Mouse (Mus musculus): ENCODE measurements around the gene Lin54. TPM values are rescaled to one million over a fixed set of nuclear protein-coding genes. Genes with fewer than 3 reads are reported as not detected.
A peak's percentile ranks its signal among the peaks of the same experiment; 100 is the strongest.

Lin54 gene
- 10 to 100 TPM; 18.0 to 19.5 TPM for total RNA-seq (2021)
- long read RNA-seq, full-length matches to known transcripts: 17 of 20 reads
- long read RNA-seq, partial matches to known transcripts: 0 of 20 reads
- long read RNA-seq, other reads (novel, unspliced or antisense): 3 of 20 reads

DNA sequence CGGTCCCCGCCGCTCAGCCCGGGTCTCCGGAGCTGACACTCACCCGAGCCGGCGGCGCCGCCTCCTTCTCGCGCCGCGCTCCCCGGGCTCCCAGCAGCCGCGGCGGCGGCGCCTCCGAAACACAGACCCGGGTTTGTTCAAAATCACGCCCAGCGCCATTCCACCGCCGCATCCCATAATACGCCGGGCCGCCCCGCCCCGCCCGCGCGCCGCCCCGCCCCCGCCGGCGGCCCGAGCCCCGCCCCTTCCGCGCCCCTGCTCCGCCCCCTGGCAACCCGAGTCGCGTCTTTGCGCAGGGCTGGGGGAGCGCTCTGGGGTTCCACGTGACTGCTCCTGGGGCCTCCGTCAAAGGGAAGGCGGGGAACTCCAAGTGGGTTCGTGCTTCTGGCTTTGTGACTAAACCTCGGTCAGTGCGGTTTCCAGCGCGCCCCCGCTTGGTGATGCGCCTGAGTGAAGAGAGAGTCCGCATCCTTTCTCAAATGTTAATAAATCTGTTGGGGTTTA, at the start of gene Lin54:
Gene Lin54 (minus strand): TSS at position 182 of the 504 bp plus-strand sequence.
- peak; percentile 79 to 93 for DNase-seq (ENCODE audit: low spot score in 2 of 2)

GRCm38 (mm10) chr5:100550151-100550550, 49.7 kb upstream of the Lin54 start:
- no peak for DNase-seq (ENCODE audit: low spot score in 2 of 2)

DNA sequence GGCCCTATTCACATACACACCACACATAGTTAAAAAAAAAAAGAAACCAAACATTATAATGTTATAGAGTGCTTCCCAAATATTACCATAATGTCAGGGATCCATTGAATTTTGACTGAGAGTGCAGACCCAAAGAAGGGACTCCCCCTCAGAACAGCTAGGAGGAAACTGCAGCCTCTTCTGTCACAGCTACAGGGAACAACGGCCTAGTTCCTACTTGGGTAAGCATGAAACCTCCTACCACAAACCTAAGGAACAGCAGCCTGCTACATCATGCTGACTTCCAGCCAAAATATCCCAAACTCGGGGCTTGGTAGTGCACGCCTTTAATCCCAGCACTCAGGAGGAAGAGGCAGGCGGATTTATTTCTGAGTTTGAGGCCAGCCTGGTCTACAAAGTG, 48.9 kb upstream of the Lin54 start:
- DNase-seq (ENCODE audit: low spot score in 2 of 2): no peak

GRCm38 (mm10) chr5:100548236-100548635, 47.8 kb upstream of the Lin54 start:
- no peak for DNase-seq (ENCODE audit: low spot score in 2 of 2)

DNA sequence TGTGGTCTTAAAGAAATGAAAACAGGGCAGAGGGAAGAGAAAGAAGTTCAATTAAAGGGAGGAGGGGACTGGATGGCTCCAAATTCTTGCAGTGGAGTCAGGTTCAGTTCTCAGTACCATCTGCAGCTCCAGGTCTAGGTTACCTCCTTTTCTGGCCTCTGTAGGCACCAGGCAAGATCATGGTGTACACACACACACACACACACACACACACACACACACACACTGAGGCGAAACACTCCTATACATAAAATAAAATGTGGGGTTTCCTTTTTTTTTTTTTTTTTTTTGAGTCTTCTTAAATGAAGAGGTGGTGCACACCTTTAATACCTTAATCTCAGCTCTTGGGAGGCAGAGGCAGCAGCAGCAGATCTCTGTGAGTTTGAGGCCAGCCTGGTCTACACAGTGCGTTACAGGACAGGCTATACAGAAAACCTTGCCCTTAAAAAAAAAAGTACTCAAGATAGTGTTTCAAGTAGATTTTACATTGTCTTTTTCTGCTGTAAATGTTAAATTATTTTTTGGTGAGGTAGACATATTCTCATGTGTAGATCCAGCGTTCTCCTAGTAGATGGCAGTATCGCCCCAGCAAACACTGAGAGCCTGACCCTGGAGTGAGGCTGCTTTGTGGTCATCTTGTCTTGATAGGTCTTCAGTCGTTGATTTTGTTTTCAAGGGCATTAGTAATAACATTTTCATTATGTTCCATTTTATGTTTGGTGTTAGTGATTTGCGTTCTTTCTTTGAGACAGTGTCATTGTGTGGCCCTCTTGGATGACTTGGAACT, 46.0 kb upstream of the Lin54 start:
- no peak for DNase-seq (ENCODE audit: low spot score in 2 of 2)

DNA sequence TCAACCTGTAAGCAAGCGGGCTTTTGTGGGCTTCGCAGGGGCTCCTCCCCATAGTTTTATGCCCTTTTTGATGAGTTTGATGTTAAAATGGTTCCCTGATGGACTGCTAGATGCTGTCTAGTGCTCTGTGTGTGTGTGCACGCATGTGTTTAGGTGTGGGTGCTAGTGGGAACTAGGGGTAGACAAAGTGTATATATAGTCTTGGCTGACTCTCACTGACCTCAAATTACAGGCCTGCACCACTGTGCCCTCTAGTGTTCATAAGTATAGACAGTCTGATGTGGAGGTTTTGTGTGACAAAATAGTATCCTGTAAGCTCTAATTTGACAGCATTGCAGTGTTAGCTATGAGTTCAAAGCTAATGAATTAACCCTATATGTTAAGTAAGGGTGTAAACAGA, 36.2 kb upstream of the Lin54 start:
- peak in 1 of 2 experiments; percentile 54 for DNase-seq (ENCODE audit: low spot score in 2 of 2)

DNA sequence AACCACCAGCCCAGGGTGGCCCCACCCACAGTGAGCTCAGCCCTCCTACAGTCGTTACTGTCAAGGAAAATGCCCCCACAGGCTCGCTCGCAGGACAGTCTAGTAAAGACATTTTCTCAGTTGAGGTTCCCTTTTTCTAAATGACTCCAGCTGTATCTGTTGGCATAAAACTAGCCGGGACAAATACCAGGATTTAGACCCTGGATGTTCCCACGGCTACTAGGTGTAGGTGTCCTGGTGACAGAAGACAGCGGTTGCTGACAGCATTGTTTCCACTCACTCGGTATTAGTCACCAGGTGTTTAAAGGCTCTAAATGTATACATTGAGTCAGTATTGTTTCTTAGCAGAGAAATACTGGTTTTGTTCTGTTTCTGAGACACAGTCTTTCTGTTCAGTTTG, 35.4 kb upstream of the Lin54 start:
- DNase-seq (ENCODE audit: low spot score in 2 of 2): no peak

DNA sequence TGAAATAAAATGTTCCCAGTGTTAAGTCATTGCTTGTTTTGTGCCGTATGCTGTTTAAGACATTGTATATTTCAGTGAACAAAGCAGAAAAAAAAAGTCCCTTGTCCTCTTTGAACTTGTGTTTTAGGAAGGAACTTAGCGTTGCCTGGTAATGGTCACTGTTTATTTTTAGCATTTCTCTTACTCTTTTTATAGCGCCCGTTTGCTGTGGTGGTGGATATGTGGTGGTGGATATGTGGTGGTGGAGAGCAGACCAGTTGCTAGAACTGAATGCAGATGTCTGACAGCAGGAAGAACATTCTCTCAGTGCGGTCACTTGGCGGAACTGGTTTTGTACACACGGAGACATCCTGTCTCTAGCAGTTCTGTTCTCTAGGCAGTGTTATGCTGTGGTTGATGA, 25.7 kb upstream of the Lin54 start:
- DNase-seq (ENCODE audit: low spot score in 2 of 2): no peak

DNA sequence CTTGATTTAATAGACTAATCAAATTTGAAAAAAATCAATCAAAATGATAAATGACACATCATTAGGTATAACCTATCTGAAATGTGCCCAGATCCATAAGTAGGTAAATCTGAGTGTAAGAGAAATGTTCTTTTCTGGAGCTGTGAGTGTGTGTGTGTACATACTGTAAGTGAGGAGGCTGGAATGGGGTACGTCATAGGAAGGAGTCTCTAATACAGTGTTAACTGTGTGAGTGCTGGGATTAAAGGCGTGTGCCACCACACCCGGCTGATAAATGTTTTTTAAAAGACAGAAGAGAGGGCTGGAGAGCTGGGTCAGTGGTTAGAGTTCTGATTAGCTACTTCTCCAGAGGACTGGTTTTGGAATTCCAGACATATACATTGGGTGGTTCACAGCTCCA, 25.2 kb upstream of the Lin54 start:
- no peak for DNase-seq (ENCODE audit: low spot score in 2 of 2)

DNA sequence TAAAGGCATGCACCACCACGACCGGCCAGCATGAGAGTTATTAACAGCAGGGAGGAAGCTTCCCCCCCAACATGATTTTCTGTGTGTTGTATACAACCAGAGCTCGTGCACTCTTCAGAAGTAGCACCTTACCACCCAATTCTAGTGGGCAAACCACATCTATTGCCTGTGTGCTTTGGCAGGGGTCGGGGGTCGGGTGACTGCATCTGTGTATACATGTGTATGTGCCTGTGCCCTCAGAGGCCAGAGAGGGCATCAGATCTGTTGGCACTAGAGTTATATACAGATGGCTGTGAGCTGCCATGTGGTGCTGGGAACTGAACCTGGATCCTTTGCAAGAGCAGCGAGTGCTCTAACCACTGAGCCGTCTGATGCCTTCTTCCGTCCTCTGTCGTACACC, 24.5 kb upstream of the Lin54 start:
- no peak for DNase-seq (ENCODE audit: low spot score in 2 of 2)

DNA sequence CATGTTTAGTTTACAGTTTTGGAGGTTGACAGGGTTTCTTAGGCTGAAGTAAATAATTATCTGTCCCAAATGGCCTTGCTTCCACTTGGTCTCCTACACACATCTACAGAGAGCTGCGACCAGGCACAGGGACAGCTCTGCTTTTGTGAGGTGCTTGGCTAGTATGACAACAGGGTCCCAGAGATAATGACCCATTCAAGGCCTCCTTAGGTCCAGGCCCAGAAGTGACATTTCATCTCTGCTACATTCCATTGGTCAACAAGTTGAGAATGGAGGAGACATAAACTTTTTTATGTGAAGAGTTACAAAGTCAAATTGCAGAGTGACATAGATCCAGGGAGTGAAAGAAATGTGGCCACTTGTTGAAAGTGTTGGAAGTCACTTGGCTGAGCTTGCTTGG, 22.9 kb upstream of the Lin54 start:
- no peak for DNase-seq (ENCODE audit: low spot score in 2 of 2)

DNA sequence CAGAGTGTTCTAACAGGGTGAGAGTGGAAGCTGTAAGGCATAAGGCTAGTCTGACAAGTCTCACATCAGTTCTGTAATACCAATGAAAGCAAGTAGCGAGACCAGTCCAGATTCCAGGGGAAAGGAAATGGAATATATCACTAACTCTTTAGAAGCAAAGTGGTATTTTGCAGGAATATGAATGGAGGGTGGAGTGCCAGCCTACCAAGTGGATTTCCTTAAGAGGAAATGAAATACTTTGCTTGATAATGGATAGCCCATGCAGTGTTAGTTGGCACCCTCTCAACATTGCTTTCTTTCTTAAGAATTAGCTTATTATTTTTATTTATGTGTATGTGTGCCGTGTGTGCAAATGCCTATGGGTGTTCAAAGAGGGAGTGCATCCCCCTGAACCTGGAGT, 19.8 kb upstream of the Lin54 start:
- DNase-seq (ENCODE audit: low spot score in 2 of 2): no peak

GRCm38 (mm10) chr5:100519027-100519411, 18.6 kb upstream of the Lin54 start:
- DNase-seq (ENCODE audit: low spot score in 2 of 2): peak in 1 of 2 experiments; percentile 42

- peak; percentile 98 for DNase-seq (ENCODE audit: low spot score in 2 of 2)
Measured at GRCm38 (mm10) chr5:100518049-100519026, 17.9 kb upstream of the Lin54 start, which contains the start of gene Cops4. TSS of gene Cops4 (plus strand) at chr5:100518309.

DNA sequence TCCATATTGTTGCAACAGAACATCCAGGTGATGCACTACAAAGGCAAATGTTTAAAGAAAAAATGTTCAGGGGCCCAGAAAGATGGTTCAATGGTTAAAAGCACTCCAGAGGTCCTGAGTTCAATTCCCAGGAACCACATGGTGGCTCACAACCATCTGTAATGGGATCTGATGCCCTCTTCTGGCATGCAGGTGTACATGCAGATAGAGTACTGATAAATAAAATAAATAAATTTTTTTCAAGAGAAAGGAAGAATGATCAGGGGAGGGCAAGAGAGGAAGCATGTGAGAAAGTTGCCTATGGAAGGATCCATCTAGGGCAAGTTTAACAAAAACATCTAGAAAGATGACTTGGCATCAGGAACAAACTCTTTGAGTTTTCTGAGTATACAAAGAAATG, 12.1 kb upstream of the Lin54 start:
- DNase-seq (ENCODE audit: low spot score in 2 of 2): no peak

GRCm38 (mm10) chr5:100509247-100509646, 8.8 kb upstream of the Lin54 start:
- DNase-seq (ENCODE audit: low spot score in 2 of 2): no peak

- DNase-seq (ENCODE audit: low spot score in 2 of 2): no peak
Measured at GRCm38 (mm10) chr5:100501267-100501666, 828 bp upstream of the Lin54 start.

- peak; percentile 13 to 53 for DNase-seq (ENCODE audit: low spot score in 2 of 2)
Measured at GRCm38 (mm10) chr5:100499831-100500304, 571 bp downstream of the Lin54 start.

DNA sequence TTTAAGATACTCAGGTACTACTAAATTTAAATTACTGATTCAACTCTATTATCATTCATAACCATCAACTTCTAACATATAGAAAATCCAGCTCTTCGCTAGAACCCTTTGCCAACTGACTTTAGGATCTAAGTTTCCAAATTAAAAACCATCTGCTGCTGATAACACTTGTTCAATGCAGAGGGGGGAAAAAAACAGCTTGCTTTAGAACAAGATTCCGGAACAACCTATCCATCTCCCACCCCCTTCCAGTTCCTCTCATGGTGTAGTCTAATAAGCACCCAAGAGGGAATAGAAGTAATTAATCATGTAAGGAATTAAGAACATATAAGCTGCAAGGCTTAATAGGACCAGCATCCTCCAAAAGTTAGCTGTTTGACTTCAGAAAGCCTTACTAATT, 1.2 kb downstream of the Lin54 start:
- peak in 1 of 2 experiments; percentile 3 for DNase-seq (ENCODE audit: low spot score in 2 of 2)

DNA sequence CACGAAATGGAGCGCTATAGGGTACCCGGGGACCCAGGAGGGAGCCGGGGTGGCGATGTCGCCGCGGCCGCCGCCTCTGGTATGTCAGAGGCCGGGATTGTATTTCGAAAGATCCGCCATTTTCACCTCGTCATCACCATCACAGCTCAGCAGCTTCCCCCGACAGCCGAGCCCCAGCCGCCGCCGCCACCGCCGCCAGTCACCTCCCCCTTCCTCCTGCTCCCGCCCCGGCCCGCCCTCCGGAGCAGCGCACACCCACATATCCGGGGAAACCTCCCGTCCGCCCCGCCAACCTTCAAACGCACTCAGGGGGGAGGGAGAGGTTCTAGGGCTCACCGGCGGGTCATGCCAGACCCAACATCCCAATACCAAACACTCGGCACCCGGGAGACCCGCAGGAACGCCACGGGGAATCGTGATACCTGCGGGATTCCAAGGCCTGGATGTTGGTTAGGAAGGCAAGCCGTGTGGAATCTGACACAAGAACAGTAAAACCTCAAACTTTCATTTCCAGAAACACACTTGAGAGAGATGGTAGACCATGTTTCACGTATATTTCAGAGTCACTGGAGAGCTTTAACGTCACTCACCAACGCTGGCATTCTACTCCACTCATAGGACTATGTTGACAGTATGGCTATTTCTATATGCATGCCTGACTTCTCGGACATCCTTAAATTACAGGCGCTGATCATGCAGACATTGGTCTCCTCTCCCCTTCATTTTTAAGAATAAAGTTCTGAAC, 1.8 kb downstream of the Lin54 start:
- DNase-seq (ENCODE audit: low spot score in 2 of 2): peak; percentile 37 to 70

- DNase-seq (ENCODE audit: low spot score in 2 of 2): no peak
Measured at GRCm38 (mm10) chr5:100491704-100492103, 8.7 kb downstream of the Lin54 start.
